Mouse (Mus musculus): ENCODE results near the gene Akap14. TPM values are rescaled to one million over a fixed set of nuclear protein-coding genes. Genes with fewer than 3 reads are reported as not detected.

Akap14 gene
- polyA plus RNA-seq, 1 experiment: 6.2 TPM

GRCm38 (mm10) chrX:37103826-37104225 lies 64.8 kb downstream of the Akap14 start:
- no peak overlapping the region for H3K4me3 ChIP-seq (ENCODE audit: control insufficient read depth, low read depth, low read length)
- H3K27ac ChIP-seq (ENCODE audit: control insufficient read depth, insufficient read depth, low read depth, low read length): no peak overlapping the region
- TF ChIP-seq CTCF (IDR thresholded peaks at IDR 0.05; ENCODE audit: control insufficient read depth, insufficient read depth, insufficient replicate concordance, low read depth, low read length) (no peak), POLR2A (IDR thresholded peaks at IDR 0.05; ENCODE audit: control insufficient read depth, low read depth, low read length) (no peak)
- H3K4me1 ChIP-seq (ENCODE audit: control insufficient read depth, insufficient read depth, low read length): no peaks in the 10 kb centered on the region
- no peaks in the 10 kb centered on the region for H3K36me3 ChIP-seq (ENCODE audit: control insufficient read depth, insufficient read depth, low read length)
- H3K27me3 ChIP-seq (ENCODE audit: control insufficient read depth, insufficient read depth, low read length): no peaks in the 10 kb centered on the region

Other genes with a start within 250 kb of the Akap14 start
- 14.6 and 17.9 TPM in 2 replicates for gene Sept6, start 177.0 kb downstream of the Akap14 start, polyA plus RNA-seq (2012; rRNA removed)
- 2.3 and 2.9 TPM in 2 replicates for gene Sowahd, start 120.0 kb downstream of the Akap14 start, polyA plus RNA-seq (2012; rRNA removed)
- gene Rpl39, start 83.4 kb downstream of the Akap14 start, polyA plus RNA-seq (2012; rRNA removed): 15.2 and 19.2 TPM in 2 replicates
- gene Upf3b, start 58.5 kb downstream of the Akap14 start, polyA plus RNA-seq (2012; rRNA removed): 5.1 and 5.2 TPM in 2 replicates
- gene Nkap, start 42.0 kb downstream of the Akap14 start, polyA plus RNA-seq (2012; rRNA removed): 0.22 and 0.41 TPM in 2 replicates
- 154 and 156 TPM in 2 replicates for gene Ndufa1, start 22.3 kb upstream of the Akap14 start, polyA plus RNA-seq (2012; rRNA removed)
- gene Rnf113a1, start 22.4 kb upstream of the Akap14 start, polyA plus RNA-seq (2012; rRNA removed): 0.13 and 0.32 TPM in 2 replicates
- 9.4 and 11.8 TPM in 2 replicates for gene Gm9, start 42.2 kb upstream of the Akap14 start, polyA plus RNA-seq (2012; rRNA removed)
- 0.73 and 0.77 TPM in 2 replicates for gene Rhox1, start 53.4 kb upstream of the Akap14 start, polyA plus RNA-seq (2012; rRNA removed)
- gene Rhox2a, start 76.1 kb upstream of the Akap14 start, polyA plus RNA-seq (2012; rRNA removed): 0.34 and 0.80 TPM in 2 replicates
- 1.4 TPM in 1 of 2 replicates, not detected in the other for gene Rhox3a, start 81.1 kb upstream of the Akap14 start, polyA plus RNA-seq (2012; rRNA removed)
- gene Rhox4a, start 96.5 kb upstream of the Akap14 start, polyA plus RNA-seq (2012; rRNA removed): not detected in 2 replicates
- 0.51 and 1.6 TPM in 2 replicates for gene Rhox3a2, start 211.2 kb upstream of the Akap14 start, polyA plus RNA-seq (2012; rRNA removed)
- gene Rhox4a2, start 222.0 kb upstream of the Akap14 start, polyA plus RNA-seq (2012; rRNA removed): not detected in 2 replicates
- 0.32 and 0.43 TPM in 2 replicates for gene Rhox2b, start 243.2 kb upstream of the Akap14 start, polyA plus RNA-seq (2012; rRNA removed)